9 mouse cellular contexts compared by ENCODE assay signal in genomic region chr5:130858148-130858547, GRCm38 (mm10).
A peak's percentile ranks its signal among the peaks of the same experiment; 100 is the strongest.
DNase-seq lines count a peak whose midpoint lies in the region; ATAC-seq lines count a peak whose summit lies in the region.
"Had no signal": no experiment of that assay in that cellular context is flagged by ENCODE, and none has a peak within 500 bp of the region (broad histone marks: within the 10 kb centered on the region; RNA-seq: fewer than 3 reads in every experiment).

No protein-coding gene starts in this region.

- no peak overlapping the region for H3K4me2 ChIP-seq in heart, embryonic 11.5 days
- H3K4me2 ChIP-seq: embryonic facial prominence, embryonic 12.5 days had no signal

- WGBS in heart, embryonic 11.5 days (ENCODE audit: insufficient replicate concordance) = 21% methylated on average over 8 of the region's 8 CpGs
- WGBS in embryonic facial prominence, embryonic 10.5 days = 27% methylated on average over 8 of the region's 8 CpGs
- 30% methylated on average over 8 of the region's 8 CpGs for WGBS in large intestine, adult 2 months

- H3K4me1 ChIP-seq in heart, embryonic 11.5 days (ENCODE audit: control insufficient read depth, insufficient read depth, low read length) = no peaks in the 10 kb centered on the region
- H3K4me1 ChIP-seq in embryonic facial prominence, embryonic 10.5 days = no peaks in the 10 kb centered on the region
- H3K4me1 ChIP-seq: embryonic facial prominence, embryonic 12.5 days had no signal

- peak; percentile 28 to 58 for DNase-seq in heart, postnatal 10 days
- DNase-seq in A20 (ENCODE audit: low read depth, low spot score) = peak; percentile 37
- peak; percentile 61 for DNase-seq in ZHBTc4 (ENCODE audit: low read depth, low spot score)
- peak; percentile 59 for DNase-seq in embryonic facial prominence, embryonic 10.5 days (ENCODE audit: low spot score)
- peak; percentile 11 for DNase-seq in large intestine, adult 2 months (ENCODE audit: low read depth, low spot score)

- H3K9ac ChIP-seq in heart, embryonic 11.5 days (ENCODE audit: low read depth, low read length) = no peak overlapping the region
- H3K9ac ChIP-seq: embryonic facial prominence, embryonic 12.5 days had no signal

- ATAC-seq in heart, embryonic 11.5 days (replicated peaks; ENCODE audit: insufficient number of reproducible peaks, low FRiP score, low TSS enrichment) = no peak
- ATAC-seq in megakaryocyte-erythroid progenitor cell, adult 5-6 weeks (replicated peaks; ENCODE audit: low FRiP score, low TSS enrichment, poor library complexity, severe bottlenecking) = peak; percentile 69
- no peak for ATAC-seq in erythroblast, adult 5-6 weeks (replicated peaks; ENCODE audit: low FRiP score, poor library complexity, severe bottlenecking)

- H3K9me3 ChIP-seq in heart, embryonic 11.5 days (replicated peaks; ENCODE audit: control insufficient read depth, low read length) = no peaks in the 10 kb centered on the region
- H3K9me3 ChIP-seq in embryonic facial prominence, embryonic 10.5 days = no peaks in the 10 kb centered on the region
- H3K9me3 ChIP-seq: embryonic facial prominence, embryonic 12.5 days had no signal

- H3K4me3 ChIP-seq in heart, embryonic 11.5 days (ENCODE audit: low read depth, low read length) = no peak overlapping the region
- no peak overlapping the region for H3K4me3 ChIP-seq in embryonic facial prominence, embryonic 10.5 days
- H3K4me3 ChIP-seq: embryonic facial prominence, embryonic 12.5 days had no signal

- intact Hi-C loops in heart, postnatal 10 days (cut with DNase I) = loop anchor here (1.0 to 10.0 kb wide), 2 partner anchors 583 to 863 kb away; no protein-coding TSS in a partner anchor

- H3K27me3 ChIP-seq in heart, embryonic 11.5 days (ENCODE audit: control insufficient read depth, insufficient read depth, low read length) = no peaks in the 10 kb centered on the region
- no peaks in the 10 kb centered on the region for H3K27me3 ChIP-seq in embryonic facial prominence, embryonic 10.5 days (replicated peaks; ENCODE audit: low read depth, poor library complexity, severe bottlenecking)
- H3K27me3 ChIP-seq: embryonic facial prominence, embryonic 12.5 days had no signal

- H3K27ac ChIP-seq in heart, embryonic 11.5 days (ENCODE audit: low read depth, low read length) = no peak overlapping the region
- no peak overlapping the region for H3K27ac ChIP-seq in embryonic facial prominence, embryonic 10.5 days (replicated peaks)
- H3K27ac ChIP-seq: embryonic facial prominence, embryonic 12.5 days had no signal

- no peaks in the 10 kb centered on the region for H3K36me3 ChIP-seq in heart, embryonic 11.5 days (ENCODE audit: control insufficient read depth, insufficient read depth, low read length)
- H3K36me3 ChIP-seq in embryonic facial prominence, embryonic 10.5 days (replicated peaks) = no peaks in the 10 kb centered on the region
- H3K36me3 ChIP-seq: embryonic facial prominence, embryonic 12.5 days had no signal

Comparison
In these comparisons a context has a peak if more than half of its experiments do, and no peak if none do; other contexts are left out.
1. DNase-seq: peak in every context shown above with its lines; median percentile 61 in ZHBTc4; 59 in embryonic facial prominence, embryonic 10.5 days; 43 in heart, postnatal 10 days; 37 in A20; 11 in large intestine, adult 2 months.